Mouse (Mus musculus) forebrain, embryonic 12.5 days (tissue): Measurements from ENCODE around the gene Hipk4. TPM values are rescaled to one million over a fixed set of nuclear protein-coding genes. Genes with fewer than 3 reads are reported as not detected.

Source experiments
- ATAC-seq: fragments of 200-750 bp; cut with Nextera tagmentation; 2 replicates; pipeline ENCODE4 v1.8.0; 2017; ENCODE audit warnings: moderate TSS enrichment; ENCODE audit not compliant: low FRiP score
- H3K27ac ChIP-seq: fragments of 300-500 bp; sonication (generic); 2 replicates; pipeline ENCODE4 v1.5.1; 2016; ENCODE audit warnings: mild to moderate bottlenecking
- H3K27me3 ChIP-seq: fragments of 300-500 bp; sonication (generic); 2 replicates; pipeline ENCODE4 v1.6.1; 2016; ENCODE audit warnings: mild to moderate bottlenecking
- H3K36me3 ChIP-seq: fragments of 300-500 bp; sonication (generic); replicated peaks from 2 replicates; pipeline ENCODE4 v1.6.1; 2016; ENCODE audit warnings: mild to moderate bottlenecking
- H3K4me1 ChIP-seq: fragments of 300-500 bp; sonication (generic); 2 replicates; pipeline ENCODE4 v1.6.1; 2016
- H3K4me2 ChIP-seq: fragments of 300-500 bp; sonication (generic); 2 replicates; pipeline ENCODE4 v1.6.1; 2016; ENCODE audit warnings: mild to moderate bottlenecking, moderate library complexity
- H3K4me3 ChIP-seq: fragments of 300-500 bp; sonication (generic); replicated peaks from 2 replicates; pipeline ENCODE4 v1.5.1; 2016; ENCODE audit warnings: mild to moderate bottlenecking
- H3K9ac ChIP-seq: fragments of 300-500 bp; sonication (generic); 2 replicates; pipeline ENCODE4 v1.6.1; 2016; ENCODE audit warnings: mild to moderate bottlenecking
- H3K9me3 ChIP-seq: fragments of 300-500 bp; sonication (generic); 2 replicates; pipeline ENCODE4 v1.6.1; 2016
- WGBS: fragments of 180-500 bp; shearing (Covaris S2); methylation state at CpG from one replicate; pipeline ENCODE4 v1.1.7; 2016; 5-methylcytosine and 5-hydroxymethylcytosine counted together
- polyA plus RNA-seq: library from polyadenylated mRNA; unstranded; fragments of >200 nt; fragmentation: Nextera tagmentation; extraction: Ambion mirVana; gene quantifications from 2 replicates; pipeline ENCODE4 v1.2.1, GENCODE M21; 2016

The Hipk4 gene
- polyA plus RNA-seq, 1 experiment from 2014 or later, result 0.57 TPM

GRCm38 (mm10) chr7:27543851-27544250 lies 20.8 kb downstream of the Hipk4 start:
- Histone ChIP-seq H3K36me3 (peaks cover 12% of the 10 kb centered on the region), H3K27ac (no peak overlapping the region), H3K27me3 (no peaks in the 10 kb centered on the region), H3K4me2 (no peak overlapping the region), H3K9me3 (no peaks in the 10 kb centered on the region), H3K4me1 (peaks cover 23% of the 10 kb centered on the region), H3K4me3 (no peak overlapping the region), H3K9ac (no peak overlapping the region)
- ATAC-seq, result no peak
- WGBS, result 92% methylated on average over 4 of the region's 4 CpGs

DNA sequence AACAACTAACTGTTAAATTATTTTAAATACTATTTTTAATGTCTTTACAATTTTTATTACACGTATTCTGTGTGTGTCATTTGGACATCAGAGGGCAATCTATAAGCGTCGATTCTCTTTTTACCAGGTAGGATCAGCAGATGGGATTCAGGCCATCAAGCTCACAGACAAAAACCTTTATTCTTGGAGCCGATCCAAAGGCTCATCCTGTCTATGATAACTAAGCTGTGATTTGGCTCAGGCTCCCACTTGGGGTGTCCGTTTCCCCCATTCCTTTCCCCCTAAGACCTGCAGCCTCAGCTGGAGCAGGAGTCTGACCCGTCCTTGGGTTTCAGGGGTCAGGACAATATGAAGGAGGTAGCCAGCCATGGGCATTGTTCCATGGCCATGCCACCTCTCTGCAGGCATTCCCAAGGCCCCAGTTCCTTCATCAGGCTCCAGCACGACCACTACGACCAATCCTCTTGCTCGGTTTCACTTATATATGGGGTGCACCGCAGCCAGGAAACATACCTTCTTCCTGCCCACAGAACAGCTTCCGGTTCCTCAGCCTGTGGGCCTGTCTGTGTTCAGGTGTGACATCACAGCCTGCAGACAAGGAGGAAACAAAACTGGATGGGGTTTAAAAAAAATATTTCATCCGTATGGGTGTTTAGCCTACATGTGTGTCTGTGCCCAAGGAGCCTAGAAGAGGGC lies 21.8 kb downstream of the Hipk4 start:
- Histone ChIP-seq H3K4me3 (no peak overlapping the region), H3K9ac (no peak overlapping the region), H3K27me3 (no peaks in the 10 kb centered on the region), H3K4me1 (peaks cover 23% of the 10 kb centered on the region), H3K9me3 (no peaks in the 10 kb centered on the region), H3K36me3 (peaks cover 4% of the 10 kb centered on the region; the same call in 1 of the 2 replicates), H3K27ac (no peak overlapping the region), H3K4me2 (no peak overlapping the region)
- no peak for ATAC-seq
- 90% methylated on average over 12 of the region's 12 CpGs for WGBS

GRCm38 (mm10) chr7:27549597-27549996 lies 26.5 kb downstream of the Hipk4 start:
- H3K27me3 ChIP-seq, result no peaks in the 10 kb centered on the region
- H3K4me1 ChIP-seq, result peaks cover 18% of the 10 kb centered on the region
- H3K4me3 ChIP-seq, result no peak overlapping the region
- H3K4me2 ChIP-seq, result no peak overlapping the region
- WGBS, result 89% methylated on average over 6 of the region's 6 CpGs
- no peak overlapping the region for H3K27ac ChIP-seq
- no peaks in the 10 kb centered on the region for H3K36me3 ChIP-seq
- no peaks in the 10 kb centered on the region for H3K9me3 ChIP-seq
- H3K9ac ChIP-seq, result no peak overlapping the region
- ATAC-seq, result no peak

DNA sequence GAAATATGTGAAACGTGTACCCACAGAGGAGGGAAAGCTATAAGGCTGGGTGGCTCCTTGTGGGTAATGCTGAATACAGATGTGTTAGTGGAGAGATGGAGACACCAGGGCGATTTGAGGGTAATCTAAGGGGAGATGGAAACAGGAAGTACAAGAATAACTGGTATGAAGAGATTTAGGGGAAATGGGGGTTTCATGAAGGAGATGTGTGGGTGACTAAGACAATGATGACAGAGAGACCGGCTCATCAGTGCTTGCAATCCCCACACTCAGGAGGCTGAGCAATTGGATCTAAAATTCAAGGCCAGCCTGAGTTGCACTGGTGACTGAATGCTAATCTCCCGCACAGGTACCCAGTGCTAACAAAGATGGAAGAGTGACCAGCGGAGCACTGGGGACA lies 29.0 kb downstream of the Hipk4 start:
- Histone ChIP-seq H3K27me3 (no peaks in the 10 kb centered on the region), H3K27ac (no peak overlapping the region), H3K4me2 (peak overlapping the region; percentile 65), H3K4me1 (peaks cover 22% of the 10 kb centered on the region), H3K9ac (0 out of 2 replicates have a peak overlapping the region, but pooled peaks have one; percentile 68), H3K9me3 (no peaks in the 10 kb centered on the region), H3K4me3 (peak overlapping the region; percentile 75), H3K36me3 (peaks cover 13% of the 10 kb centered on the region)
- WGBS, result 54% methylated on average over 5 of the region's 5 CpGs
- ATAC-seq, result no peak

DNA sequence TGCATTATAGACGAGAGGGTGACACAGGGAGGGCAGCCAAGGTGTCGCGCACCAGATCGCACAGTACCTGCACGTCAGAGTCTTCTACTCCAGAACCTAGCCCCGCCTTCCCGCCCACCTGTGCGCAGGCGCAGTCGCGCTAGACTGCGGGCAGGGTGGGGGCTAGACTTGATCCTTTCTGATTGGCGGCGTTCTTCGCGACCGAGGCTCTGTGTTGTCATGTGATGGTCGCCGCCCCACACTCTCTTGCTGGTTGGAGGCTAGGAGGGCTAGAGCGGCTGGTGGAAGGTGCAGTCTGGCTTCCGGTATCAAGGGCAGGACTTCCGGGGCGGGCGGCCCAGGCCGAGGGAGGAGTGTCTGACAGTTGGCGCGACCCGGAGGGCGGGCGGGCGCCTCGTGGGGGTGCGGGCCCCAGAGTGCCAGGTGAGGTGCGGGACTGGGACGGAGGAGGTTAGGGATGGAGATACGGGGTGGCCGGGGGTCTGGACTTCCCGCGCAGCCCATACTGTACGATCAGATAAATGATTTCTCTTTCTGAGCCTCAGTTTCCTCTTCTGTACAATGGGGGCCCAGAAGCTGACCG lies 30.0 kb downstream of the Hipk4 start, which contains the start of the genes Pld3 and 2310022A10Rik:
Pld3 (minus strand) TSS at position 288 of the 583 bp plus-strand sequence.
2310022A10Rik (plus strand) TSS at position 303 of the 583 bp plus-strand sequence.
- WGBS, result under 1% methylated on average over 39 of the region's 41 CpGs
- H3K4me1 ChIP-seq, result peaks cover 22% of the 10 kb centered on the region
- H3K27ac ChIP-seq, result 0 out of 2 replicates have a peak within 1 kb of the TSS, but pooled peaks have one; percentile 21
- peaks cover 13% of the 10 kb centered on the region for H3K36me3 ChIP-seq
- peak within 1 kb of the TSS; percentile 75 for H3K4me3 ChIP-seq
- H3K9ac ChIP-seq, result peak within 1 kb of the TSS; percentile 68
- H3K27me3 ChIP-seq, result no peaks in the 10 kb centered on the region
- no peaks in the 10 kb centered on the region for H3K9me3 ChIP-seq
- peak; percentile 99 for ATAC-seq
- peak within 1 kb of the TSS; percentile 65 for H3K4me2 ChIP-seq

- peaks cover 70% of the 10 kb centered on the region for H3K36me3 ChIP-seq
- no peak overlapping the region for H3K4me3 ChIP-seq
- H3K27me3 ChIP-seq, result no peaks in the 10 kb centered on the region
- H3K4me2 ChIP-seq, result no peak overlapping the region
- no peaks in the 10 kb centered on the region for H3K9me3 ChIP-seq
- no peak overlapping the region for H3K27ac ChIP-seq
- no peak overlapping the region for H3K9ac ChIP-seq
- WGBS, result 84% methylated on average over 8 of the region's 8 CpGs
- H3K4me1 ChIP-seq, result no peaks in the 10 kb centered on the region
- ATAC-seq, result no peak
Measured at GRCm38 (mm10) chr7:27560291-27560887, 37.3 kb downstream of the Hipk4 start.

GRCm38 (mm10) chr7:27560978-27561377 lies 37.9 kb downstream of the Hipk4 start:
- Histone ChIP-seq H3K4me1 (no peaks in the 10 kb centered on the region), H3K4me3 (no peak overlapping the region), H3K36me3 (peaks cover 68% of the 10 kb centered on the region), H3K27ac (no peak overlapping the region), H3K9ac (no peak overlapping the region; the same call in 1 of the 2 replicates), H3K9me3 (no peaks in the 10 kb centered on the region), H3K4me2 (no peak overlapping the region), H3K27me3 (no peaks in the 10 kb centered on the region)
- ATAC-seq, result no peak
- 91% methylated on average over 1 of the region's 1 CpGs for WGBS

DNA sequence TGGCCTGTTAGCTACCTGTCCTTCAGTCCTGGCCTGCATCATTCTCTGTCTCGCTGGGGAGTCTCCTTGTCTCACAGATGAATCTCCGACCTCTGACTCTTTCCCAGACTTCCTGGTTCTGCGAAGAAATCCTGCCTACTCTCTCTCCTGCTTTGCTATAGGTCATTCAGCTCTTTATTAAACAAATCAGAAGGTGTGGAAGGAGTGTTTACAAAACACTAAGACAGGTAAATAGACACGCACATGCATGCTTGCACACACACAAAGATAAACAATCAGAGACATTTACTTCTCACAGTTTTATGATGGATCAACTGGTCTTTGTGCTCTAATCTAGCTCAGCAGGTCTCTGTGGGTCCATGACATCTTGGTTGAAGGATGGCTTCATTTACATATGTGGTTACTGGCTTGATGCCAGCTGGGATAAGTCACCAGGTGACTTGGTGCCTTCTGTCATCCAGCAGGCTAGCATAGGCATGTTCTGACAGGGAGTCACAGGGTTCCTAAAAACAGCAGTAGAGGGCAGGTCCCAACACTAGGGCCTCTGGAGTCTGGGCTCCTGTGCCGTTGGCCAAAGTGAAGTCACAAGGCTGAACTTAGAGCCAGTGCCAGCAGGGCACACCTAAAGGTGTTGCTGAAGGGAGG lies 46.6 kb downstream of the Hipk4 start:
- Histone ChIP-seq H3K36me3 (peaks cover 75% of the 10 kb centered on the region), H3K27me3 (no peaks in the 10 kb centered on the region), H3K9me3 (no peaks in the 10 kb centered on the region), H3K27ac (no peak overlapping the region), H3K4me2 (no peak overlapping the region), H3K9ac (no peak overlapping the region), H3K4me3 (no peak overlapping the region), H3K4me1 (no peaks in the 10 kb centered on the region)
- WGBS, result 92% methylated on average over 5 of the region's 5 CpGs
- ATAC-seq, result no peak

- H3K36me3 ChIP-seq, result peaks cover 78% of the 10 kb centered on the region
- no peaks in the 10 kb centered on the region for H3K9me3 ChIP-seq
- ATAC-seq, result no peak
Measured at GRCm38 (mm10) chr7:27572133-27572532, 49.1 kb downstream of the Hipk4 start.

DNA sequence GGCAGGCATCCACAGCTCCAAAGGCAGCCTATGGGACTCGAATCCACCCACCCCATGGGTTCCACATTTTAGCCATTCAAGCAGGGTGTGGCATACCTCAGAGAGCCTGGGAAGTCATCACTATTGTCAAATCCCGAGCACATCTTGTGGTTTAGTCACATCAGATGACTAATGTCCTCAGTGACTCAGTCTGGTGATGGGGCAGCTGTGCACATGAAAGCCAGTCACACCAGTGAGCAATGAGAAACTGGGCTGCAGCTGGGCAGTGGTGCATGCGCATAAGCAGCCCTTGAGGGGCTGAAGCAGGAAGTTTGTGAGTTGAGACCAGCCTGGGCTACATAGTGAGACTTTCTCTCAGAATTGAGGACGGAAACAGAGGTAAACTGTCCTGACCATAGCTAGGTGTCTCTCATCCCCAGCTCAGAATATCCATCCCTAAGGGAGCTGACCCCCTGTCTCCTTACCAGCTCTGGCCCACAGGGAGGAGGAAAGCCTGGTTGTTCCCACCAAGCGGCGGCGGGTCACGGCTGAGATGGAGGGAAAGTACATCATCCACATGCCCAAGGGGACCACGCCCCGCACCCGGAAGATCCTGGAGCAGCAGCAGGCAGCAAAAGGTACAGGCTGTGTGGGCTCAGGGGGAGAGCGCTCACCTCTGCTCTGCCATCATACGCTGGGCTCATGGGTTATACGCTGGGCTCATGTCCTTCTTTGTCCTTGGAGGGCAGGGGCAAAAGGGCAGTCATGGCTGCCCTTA lies 51.2 kb downstream of the Hipk4 start:
- Histone ChIP-seq H3K27ac (no peak overlapping the region), H3K27me3 (no peaks in the 10 kb centered on the region), H3K9me3 (no peaks in the 10 kb centered on the region), H3K4me3 (no peak overlapping the region), H3K36me3 (peaks cover 80% of the 10 kb centered on the region), H3K4me2 (no peak overlapping the region), H3K4me1 (no peaks in the 10 kb centered on the region), H3K9ac (no peak overlapping the region)
- ATAC-seq, result no peak
- WGBS, result 93% methylated on average over 14 of the region's 14 CpGs

More at GRCm38 (mm10) chr7:27572133-27572532, 49.1 kb downstream of the Hipk4 start:
- H3K4me3 ChIP-seq, result no peak overlapping the region
- no peak overlapping the region for H3K4me2 ChIP-seq
- 95% methylated on average over 4 of the region's 4 CpGs for WGBS
- H3K27ac ChIP-seq, result no peak overlapping the region
- no peaks in the 10 kb centered on the region for H3K4me1 ChIP-seq
- H3K27me3 ChIP-seq, result no peaks in the 10 kb centered on the region
- H3K9ac ChIP-seq, result no peak overlapping the region

- WGBS, result 73% methylated on average over 6 of the region's 6 CpGs
- Histone ChIP-seq H3K9ac (no peak overlapping the region), H3K27ac (no peak overlapping the region), H3K9me3 (no peaks in the 10 kb centered on the region), H3K27me3 (no peaks in the 10 kb centered on the region), H3K36me3 (peaks cover 86% of the 10 kb centered on the region), H3K4me2 (no peak overlapping the region), H3K4me3 (no peak overlapping the region), H3K4me1 (no peaks in the 10 kb centered on the region)
- no peak for ATAC-seq
Measured at GRCm38 (mm10) chr7:27576914-27577313, 53.8 kb downstream of the Hipk4 start.

DNA sequence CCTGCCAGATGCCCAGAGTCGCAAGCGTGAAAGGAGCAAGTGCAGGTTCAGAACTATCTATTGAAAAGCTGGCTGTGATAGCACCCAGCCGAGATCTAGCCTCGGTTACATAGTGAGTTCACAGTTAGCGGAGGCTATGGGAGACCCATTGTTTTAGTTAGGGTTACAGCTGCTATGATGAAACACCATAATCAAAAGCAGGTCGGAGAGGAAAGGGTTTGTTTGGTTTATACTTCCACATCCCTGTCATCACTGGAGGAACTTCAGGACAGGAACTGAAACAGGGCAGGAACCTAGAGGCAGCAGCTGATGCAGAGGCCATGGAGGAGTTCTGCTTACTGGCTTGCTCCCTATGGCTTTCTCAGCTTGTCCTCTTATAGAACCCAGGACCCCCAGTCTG lies 54.5 kb downstream of the Hipk4 start:
- Histone ChIP-seq H3K4me3 (no peak overlapping the region), H3K4me1 (no peaks in the 10 kb centered on the region), H3K36me3 (peaks cover 86% of the 10 kb centered on the region), H3K27ac (no peak overlapping the region), H3K4me2 (no peak overlapping the region), H3K27me3 (no peaks in the 10 kb centered on the region), H3K9ac (no peak overlapping the region), H3K9me3 (no peaks in the 10 kb centered on the region)
- 93% methylated on average over 6 of the region's 6 CpGs for whole genome bisulfite sequencing
- no peak for ATAC-seq
